Mouse (Mus musculus): ENCODE data around the gene Gm21974.
"Not testable (repeated sequence)": the region's sequence is repeated elsewhere in the genome, so short reads cannot be mapped to it uniquely, and the experiment has no call there.

Gm21974 gene

DNA sequence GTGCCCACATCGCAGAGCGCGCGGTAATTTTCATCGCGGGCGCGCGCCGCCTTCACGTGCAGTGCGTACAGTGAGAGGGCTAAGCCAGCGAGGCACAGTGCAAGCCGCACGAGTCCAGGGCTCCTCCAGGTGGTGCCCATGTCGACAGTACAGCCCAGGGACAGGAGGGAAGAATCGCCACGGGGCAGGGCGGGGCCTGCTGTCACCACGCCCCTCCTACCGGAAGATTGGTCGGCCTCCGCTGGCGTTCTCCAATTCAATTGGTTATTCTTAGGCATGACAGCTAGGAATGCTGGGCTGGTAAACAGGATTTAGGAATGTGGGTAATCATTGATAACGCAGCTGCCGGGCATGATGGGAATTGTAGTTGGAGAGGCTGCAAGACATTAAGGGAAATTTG, at the start of gene Gm21974, which contains the start of gene Vkorc1:
Gene Gm21974 (minus strand): TSS at position 13 of the 400 bp plus-strand sequence.
Gene Vkorc1 (minus strand): TSS at position 176 of the 400 bp plus-strand sequence.
- peak; percentile 74 to 93 for DNase-seq (ENCODE audit: low spot score in 2 of 2)

GRCm38 (mm10) chr7:127944614-127945013, 49.4 kb upstream of the Gm21974 start:
- DNase-seq (ENCODE audit: low spot score in 2 of 2) = no peak

- not testable (repeated sequence) for DNase-seq (ENCODE audit: low spot score in 2 of 2)
These were observed 46.8 kb upstream of the Gm21974 start for GRCm38 (mm10) chr7:127942097-127942496.

DNA sequence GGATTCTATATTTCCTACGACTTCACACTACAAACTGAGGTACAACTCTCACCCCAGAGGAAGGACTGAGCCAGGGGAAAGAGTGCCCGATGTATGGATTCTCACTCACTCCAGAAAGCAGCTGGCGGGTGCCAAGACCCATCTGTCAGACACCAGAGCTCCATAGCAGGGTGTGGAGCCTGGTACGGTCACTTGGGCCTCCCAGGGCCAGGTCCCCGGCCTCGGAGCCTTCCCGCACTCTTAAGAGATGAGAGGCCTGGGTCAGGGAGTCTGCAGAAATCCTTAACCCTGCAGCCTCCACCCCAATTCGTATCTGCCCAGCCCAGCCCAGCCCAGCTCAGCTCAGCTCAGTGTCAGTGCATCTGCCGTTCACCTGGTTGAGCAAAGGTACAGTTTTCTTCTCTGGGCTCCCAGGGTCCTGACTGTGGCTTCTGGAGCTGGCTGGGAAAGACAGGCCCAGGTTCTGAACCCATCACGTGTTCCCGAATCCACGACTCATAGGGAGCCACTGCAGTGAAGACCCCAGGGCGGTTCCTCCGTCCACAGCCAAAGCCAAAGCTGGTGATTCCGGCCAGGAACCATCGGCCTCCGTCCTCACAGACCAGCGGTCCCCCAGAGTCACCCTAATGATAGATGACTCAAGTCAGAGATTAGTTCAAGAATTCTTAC, 41.1 kb upstream of the Gm21974 start:
- no peak for DNase-seq (ENCODE audit: low spot score in 2 of 2)

DNA sequence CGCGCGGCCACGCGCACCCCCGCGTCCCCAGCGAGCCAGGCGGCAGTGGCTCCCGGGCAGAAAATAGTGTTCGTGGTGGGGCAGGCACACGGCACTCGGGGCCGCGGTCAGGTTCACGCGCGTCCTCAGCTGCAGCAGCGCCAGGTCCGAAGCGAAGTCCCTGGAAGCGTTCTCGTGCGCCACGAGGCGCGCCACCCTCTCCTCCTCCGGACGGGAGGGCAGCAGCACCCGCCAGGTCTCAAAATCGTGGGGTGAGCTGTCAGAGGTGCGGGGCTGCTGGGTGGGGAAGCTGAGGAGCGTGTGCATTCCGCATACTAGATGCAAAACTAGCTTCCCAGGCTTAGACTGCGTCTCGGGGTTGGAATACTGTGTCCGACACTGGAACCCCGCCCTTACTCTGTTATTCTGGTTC, 40.5 kb upstream of the Gm21974 start:
- DNase-seq (ENCODE audit: low spot score in 2 of 2) = no peak

DNA sequence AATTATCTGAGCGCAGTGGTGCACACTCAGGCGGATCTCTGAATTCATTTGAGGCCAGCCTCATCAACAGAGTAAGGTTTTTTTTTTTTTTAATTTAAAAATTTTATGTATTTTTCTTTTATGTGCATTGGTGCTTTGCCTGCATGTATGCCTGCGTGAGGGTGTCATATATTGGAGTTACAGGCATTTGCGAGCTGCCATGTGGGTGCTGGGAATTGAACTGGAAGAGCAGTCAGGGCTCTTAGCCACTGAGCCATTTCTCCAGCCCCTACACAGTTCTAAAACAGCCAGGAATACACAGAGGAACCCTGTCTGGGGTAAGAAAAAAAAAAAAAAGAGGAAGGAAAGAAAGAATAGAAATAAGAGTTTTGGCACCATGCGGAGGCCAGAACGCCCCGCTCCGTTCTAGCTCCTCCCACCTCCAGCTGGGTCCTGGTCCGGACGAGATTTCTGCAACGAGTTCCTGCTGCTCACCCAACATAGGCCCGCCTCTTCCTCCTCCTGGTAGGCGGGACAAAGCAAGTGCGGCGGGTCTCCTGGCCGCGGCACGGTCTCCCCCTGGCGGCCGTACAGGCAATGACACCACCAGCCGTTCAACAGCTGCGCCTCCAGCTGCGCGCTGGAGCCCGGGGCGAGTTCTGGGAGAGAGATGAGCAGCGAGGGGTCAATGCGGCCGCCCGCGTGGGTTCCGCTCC, 39.9 kb upstream of the Gm21974 start:
- DNase-seq (ENCODE audit: low spot score in 2 of 2) = peak; percentile 92 to 97

GRCm38 (mm10) chr7:127934075-127934474, 38.8 kb upstream of the Gm21974 start:
- DNase-seq (ENCODE audit: low spot score in 2 of 2) = no peak

- DNase-seq (ENCODE audit: low spot score in 2 of 2) = no peak
These were observed 37.2 kb upstream of the Gm21974 start for GRCm38 (mm10) chr7:127932273-127933031.

GRCm38 (mm10) chr7:127931351-127932135, 36.3 kb upstream of the Gm21974 start:
- DNase-seq (ENCODE audit: low spot score in 2 of 2) = no peak

- no peak for DNase-seq (ENCODE audit: low spot score in 2 of 2)
These were observed 35.4 kb upstream of the Gm21974 start for GRCm38 (mm10) chr7:127930636-127931035.

DNA sequence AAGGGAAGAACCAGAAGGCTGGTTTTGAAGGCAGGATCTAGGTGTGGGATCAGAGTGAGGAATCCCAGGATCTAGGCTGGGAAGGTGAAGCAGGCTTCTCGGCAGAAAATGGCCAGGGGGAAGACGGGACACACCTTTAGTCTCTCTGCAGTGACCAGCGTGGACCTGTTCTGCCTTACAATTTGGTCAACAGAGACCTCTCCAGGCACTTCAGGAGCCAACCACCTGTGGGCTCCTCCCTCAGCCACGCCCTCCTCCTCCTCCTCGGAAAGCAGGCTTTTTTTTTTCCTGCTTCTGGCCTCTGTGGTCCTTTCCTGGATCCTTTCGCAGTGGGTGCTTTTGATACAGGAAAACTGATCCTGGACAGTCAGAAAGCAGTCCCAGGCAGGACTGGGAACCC, 34.7 kb upstream of the Gm21974 start, which contains the start of gene Prss8:
Gene Prss8 (minus strand): TSS at position 182 of the 400 bp plus-strand sequence.
- no peak for DNase-seq (ENCODE audit: low spot score in 2 of 2)

- DNase-seq (ENCODE audit: low spot score in 2 of 2) = no peak
These were observed 33.3 kb upstream of the Gm21974 start for GRCm38 (mm10) chr7:127928596-127928995.

DNA sequence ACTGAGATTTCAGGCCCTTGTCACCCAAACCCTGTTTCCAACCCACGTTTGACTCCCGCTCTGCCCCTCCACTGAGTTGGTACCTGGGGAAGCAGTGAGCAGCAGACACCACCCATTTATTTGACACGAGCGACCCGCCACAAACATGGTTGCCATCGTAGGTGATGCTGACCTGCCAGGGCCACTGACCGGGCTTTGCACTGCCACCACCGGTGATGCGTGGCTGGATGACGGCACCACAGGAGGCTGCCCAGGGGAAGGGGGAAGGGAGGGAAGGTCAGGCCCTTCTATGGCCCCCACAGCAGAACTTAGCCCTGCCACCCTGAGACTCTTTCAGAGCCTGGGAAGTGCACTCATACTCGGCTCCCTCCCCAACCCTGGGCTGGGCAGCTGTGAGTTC, 32.5 kb upstream of the Gm21974 start:
- DNase-seq (ENCODE audit: low spot score in 2 of 2) = no peak

DNA sequence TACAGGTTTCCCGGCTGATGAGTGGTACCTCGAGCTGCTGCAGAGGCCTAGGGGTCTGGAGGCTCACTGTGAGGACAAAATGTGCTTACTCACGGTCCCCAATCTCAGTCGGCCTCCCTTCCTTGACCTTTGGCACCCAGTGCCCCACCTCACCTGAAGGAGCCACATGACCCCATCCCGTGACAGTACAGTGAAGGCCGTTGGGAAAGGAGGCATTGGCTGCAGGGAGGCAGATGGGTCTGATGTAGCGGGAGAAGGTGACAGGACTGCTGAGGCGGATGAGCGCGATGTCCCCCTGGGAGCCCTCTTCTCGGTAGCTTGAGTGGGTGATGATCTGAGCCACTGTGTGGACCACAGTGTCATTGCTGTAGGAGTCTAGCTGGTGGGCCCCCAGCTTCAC, 31.6 kb upstream of the Gm21974 start:
- DNase-seq (ENCODE audit: low spot score in 2 of 2) = no peak

GRCm38 (mm10) chr7:127926066-127926465, 30.8 kb upstream of the Gm21974 start:
- DNase-seq (ENCODE audit: low spot score in 2 of 2) = no peak

GRCm38 (mm10) chr7:127925252-127925651, 30.0 kb upstream of the Gm21974 start:
- no peak for DNase-seq (ENCODE audit: low spot score in 2 of 2)

- DNase-seq (ENCODE audit: low spot score in 2 of 2) = no peak
These were observed 28.5 kb upstream of the Gm21974 start for GRCm38 (mm10) chr7:127923714-127924113.

GRCm38 (mm10) chr7:127922451-127923275, 27.4 kb upstream of the Gm21974 start:
- no peak for DNase-seq (ENCODE audit: low spot score in 2 of 2)

GRCm38 (mm10) chr7:127921516-127921915, 26.3 kb upstream of the Gm21974 start:
- no peak for DNase-seq (ENCODE audit: low spot score in 2 of 2)

DNA sequence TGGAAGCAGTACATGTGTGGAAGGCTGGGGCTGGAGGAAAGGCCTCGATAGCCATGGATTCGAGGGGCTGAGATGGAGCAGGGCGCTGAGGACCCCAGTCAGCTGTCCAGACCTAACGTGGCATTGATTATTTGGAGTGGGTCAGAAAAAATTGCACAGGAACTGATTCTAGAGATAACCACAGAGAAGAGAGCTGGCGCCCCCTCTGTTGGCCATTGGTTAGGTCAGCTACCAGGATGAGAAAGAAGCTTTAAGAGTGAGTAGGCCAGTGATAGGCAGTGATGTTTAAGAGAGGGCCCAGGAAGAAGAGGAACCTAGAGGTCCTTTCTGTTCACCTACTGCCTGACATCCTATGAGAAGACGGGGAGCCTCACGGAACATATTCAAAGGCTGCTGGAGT, 24.0 kb upstream of the Gm21974 start:
- DNase-seq (ENCODE audit: low spot score in 2 of 2) = no peak

DNA sequence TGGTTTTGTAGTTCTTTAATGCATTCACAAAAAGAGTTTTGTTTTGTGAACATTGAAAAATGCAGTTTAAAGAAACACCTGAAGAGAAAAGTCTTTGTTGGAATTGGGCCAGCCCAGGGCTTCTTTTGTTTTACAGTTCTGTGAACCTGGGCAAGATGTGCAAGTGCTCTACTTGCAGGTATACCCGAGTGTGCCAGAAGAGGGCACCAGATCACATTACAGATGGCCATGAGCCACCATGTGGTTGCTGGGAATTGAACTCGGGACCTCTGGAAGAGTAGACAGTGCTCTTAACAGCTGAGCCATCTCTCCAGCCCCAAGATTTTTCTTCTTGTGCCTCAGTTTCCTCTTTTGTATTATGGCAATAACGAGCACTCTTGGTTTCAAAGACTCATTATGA, 22.9 kb upstream of the Gm21974 start:
- DNase-seq (ENCODE audit: low spot score in 2 of 2) = peak in 1 of 2 experiments; percentile 39

Data from cerebellum, postnatal 4 days (tissue).